Mouse (Mus musculus): Measurements from ENCODE around the gene Srgn. TPM values are rescaled to one million over a fixed set of nuclear protein-coding genes. Genes with fewer than 3 reads are reported as not detected.
"Not testable (repeated sequence)": the region's sequence is repeated elsewhere in the genome, so short reads cannot be mapped to it uniquely, and the experiment has no call there.

Gene Srgn
- total RNA-seq, 2 experiments from 2014 or later = 9.7 to 11.1 TPM

DNA sequence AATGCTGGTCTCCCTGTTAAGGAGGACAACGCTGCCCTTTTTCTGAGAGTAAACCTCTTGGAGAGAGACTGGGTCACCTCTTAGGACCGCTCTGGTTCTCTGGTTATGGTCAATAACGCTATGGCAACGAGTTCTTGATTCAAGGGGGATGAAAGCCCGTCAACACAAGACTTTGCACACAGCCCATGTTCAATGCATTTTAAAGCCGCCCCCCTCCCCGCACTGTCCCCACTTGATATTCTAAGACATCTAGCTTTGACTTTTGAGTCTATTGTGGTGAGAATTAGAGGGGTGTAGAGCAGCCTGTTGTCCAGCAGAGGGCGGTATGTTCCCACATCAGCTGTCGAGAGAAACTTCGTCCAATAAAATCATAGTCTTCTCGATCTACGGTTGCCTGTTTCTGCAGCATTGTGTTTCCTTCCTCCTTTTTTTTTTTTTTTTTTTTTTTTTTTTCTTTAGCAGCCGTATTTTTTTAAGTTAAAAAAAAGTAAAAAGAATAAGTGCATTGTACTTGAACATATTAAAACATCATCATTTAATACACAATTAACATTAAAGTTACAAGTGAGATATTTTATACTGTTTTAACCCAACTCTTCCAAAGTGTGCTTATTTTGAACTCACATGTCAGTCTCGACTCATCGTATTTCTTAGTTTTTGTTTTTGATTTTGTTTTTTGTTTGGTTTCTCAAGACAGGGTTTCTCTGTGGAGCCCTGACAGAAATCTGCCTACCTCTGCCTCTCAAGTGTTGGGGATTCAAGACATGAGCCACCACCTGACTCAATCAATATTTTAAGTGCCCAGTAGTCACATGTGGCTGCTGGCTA, 26.9 kb downstream of the Srgn start:
- intact Hi-C loops (cut with DNase I) = loop anchor here (1.0 kb wide), 1 partner anchor 49 kb away; no protein-coding TSS in a partner anchor
- DNase-seq (ENCODE audit: low spot score in 2 of 2) = peak; percentile 66 to 73

DNA sequence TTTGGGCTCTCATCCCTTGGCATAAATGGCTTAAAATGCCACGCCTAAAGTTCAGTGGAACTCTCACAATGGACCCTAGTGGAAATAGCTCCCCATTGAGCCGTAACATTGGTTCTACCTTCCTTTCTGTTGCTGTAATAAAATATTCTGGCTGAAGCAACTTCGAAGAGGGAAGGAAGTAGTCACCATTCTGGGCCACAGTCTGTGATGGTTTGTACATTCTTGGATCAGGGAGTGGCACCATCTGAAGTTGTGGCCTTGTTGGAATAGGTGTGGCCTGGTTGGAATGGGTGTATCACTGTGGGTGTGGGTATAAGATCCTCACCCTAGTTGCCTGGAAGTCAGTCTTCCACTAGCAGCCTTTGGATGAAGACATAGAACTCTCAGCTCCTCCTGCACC, 35.6 kb downstream of the Srgn start:
- DNase-seq (ENCODE audit: low spot score in 2 of 2); intact Hi-C loops (cut with DNase I): not testable (repeated sequence)

DNA sequence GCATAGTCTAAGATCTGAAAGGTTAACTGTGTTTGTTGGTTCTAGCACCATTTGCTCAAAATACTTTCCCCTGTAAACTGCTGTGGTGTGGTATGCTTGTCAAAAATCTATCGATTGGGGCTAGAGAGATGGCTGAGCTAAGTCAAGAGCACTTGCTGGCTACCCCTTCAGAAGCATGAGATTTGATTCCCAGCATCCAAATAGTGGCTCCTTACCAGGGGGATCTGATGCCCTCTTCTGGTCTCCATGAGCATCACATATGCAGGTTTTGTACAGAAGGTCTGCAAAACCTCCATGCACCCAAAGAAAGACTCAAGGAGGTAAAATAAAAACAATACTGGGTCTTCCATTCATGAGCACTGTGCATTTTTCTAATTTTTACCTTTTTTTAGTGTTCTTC, 39.0 kb downstream of the Srgn start:
- intact Hi-C loops (cut with DNase I) = no loop called here
- DNase-seq (ENCODE audit: low spot score in 2 of 2) = peak; percentile 43 to 58

DNA sequence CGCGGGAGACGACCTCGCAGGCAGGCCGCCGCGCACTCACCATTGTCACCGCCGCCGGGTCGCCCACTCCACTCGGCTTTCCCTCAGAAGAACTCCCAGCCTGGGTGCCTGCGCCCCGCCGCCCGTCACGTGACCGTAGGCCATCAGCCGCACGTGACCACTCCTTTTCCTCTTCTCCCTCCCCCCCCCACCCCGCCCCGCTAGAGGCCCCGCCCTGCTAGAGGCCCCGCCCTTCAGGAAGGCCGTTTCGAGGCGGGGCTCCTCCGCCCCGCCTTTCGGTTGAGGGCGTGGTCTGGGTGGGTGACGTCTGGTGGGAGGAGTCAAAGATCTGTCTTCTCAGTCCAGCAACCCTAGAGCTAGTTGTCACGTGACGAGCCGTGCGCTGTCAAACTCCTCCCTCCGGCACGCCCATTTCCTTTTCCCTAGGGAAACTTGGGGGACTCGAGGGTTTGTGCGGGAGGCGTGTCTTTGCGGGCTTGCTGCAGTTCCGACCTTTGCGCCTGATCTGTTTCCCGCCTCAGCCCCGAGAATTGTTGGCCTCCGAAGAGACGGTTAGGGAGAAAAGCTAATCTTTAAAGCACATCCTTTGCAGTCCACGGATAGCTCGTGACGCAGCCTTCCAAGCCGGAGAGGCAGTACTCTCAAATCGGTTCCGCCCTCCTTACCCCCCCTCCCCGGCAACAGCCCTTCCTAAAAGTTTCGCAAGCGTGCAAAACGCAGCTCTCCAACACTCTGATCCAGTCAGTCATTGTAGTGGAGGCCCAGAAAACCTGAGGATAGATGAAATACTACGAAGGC, 40.4 kb downstream of the Srgn start, which contains the start of gene Vps26a:
Gene Vps26a, minus strand, starts transcription at position 188 of the 798 bp plus-strand sequence.
- peak; percentile 97 to 98 for DNase-seq (ENCODE audit: low spot score in 2 of 2)
- intact Hi-C loops (cut with DNase I) = no loop called here

DNA sequence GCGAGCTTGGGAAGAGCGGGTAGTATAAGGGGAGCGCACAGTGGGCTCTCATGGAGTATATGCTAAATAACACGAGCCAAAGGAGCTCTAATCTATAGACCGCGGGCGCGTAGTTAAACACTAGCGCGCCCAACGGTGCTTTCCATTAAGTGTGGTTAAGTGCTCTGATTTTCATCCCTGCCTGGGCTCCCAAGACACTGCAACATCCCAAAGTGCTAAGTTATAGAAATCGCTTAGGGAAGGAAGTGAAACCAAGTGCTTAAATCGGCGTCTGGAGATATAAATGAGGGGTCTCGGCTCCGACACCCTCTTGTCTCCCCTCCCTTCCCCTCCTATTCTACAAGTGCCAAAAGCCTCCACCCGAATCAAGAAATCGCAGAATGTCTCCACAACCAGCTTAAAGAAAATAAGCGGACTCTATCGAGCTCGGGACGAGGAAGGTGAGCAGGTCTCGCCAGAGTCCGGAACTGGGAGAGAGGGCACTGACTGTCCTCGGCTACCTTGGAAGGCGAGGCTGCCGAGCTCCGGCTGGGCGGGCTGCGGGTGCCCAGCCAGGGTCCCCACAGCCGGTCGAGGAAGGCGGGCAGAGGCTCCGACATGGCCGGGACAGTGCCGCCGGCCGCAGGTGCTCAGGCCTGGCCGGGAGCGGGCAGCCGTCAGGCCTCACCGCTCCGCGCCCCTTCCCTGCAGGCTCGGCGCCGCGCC, 41.2 kb downstream of the Srgn start:
- peak in 1 of 2 experiments; percentile 20 for DNase-seq (ENCODE audit: low spot score in 2 of 2)

DNA sequence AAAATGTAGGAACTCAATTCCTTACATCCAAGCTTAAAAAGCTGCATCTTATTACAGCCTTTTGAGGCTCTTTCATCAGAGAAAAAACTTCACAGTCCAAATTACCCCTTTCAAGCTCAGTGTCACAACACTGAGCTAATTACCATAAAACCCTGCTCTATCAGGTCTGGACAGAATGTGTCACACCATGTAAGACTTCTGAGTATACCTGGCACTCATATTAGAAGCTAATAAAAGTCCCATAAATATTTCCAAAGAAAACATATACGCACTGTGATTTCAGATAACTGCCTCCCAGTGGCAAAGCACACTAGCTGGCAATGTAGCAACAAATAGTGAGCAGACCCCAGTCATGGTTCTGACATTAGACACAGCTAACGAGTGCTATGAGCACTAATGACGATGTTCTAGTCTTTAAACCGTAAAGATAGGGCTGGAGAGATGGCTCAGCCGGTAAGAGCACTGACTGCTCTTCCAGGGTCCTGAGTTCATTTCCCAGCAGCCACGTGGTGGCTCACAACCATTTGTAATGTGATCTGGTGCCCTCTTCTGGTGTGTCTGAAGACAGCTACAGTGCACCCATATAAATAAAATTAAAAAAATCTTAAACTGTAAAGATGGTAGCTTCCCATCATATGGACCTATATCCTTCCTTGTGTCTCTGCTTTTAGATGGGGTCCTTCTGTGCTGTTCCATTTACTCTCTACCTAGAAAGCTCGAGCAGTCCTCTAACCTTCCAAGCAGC, 46.0 kb downstream of the Srgn start:
- intact Hi-C loops (cut with DNase I) = no loop called here

More for the DNA sequence above, 41.2 kb downstream of the Srgn start:
- intact Hi-C loops (cut with DNase I) = no loop called here

DNA sequence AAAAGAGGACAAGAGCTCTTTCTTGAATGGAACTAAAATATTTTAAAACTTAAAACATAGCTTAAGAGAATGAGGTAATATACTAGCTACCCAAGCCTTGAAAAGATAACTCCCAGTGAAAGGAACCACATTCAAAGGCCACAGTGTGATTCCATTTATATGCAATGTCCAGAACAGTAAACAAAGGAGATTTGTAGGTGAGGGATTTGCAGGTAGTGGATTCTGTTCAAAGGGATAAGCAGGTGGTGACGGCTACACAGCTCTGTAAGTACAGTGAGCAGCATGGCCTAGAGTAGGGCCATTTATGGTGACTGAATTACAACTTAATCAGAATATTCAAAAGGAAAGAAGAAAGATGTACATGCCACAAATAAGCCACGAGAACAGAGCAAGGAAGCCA, 50.3 kb downstream of the Srgn start:
- intact Hi-C loops (cut with DNase I) = no loop called here
- DNase-seq (ENCODE audit: low spot score in 2 of 2) = no peak

More for the DNA sequence above, 46.0 kb downstream of the Srgn start:
- no peak for DNase-seq (ENCODE audit: low spot score in 2 of 2)

DNA sequence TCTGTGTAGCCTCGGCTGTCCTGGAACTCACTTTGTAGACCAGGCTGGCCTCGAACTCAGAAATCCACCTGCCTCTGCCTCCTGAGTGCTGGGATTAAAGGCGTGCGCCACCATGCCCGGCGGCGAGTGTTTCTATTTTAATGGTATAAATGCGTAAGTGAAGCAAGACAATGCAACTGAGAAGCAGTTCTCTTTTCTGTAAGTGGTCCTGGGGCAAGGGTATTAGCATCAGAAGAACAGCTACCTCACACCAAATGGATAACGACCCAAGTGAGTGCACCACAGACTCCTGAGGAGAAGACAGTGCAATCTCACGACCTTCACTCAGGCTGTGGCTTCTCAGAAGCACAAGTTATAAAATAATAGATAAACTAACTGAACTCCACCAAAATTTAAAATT, 52.3 kb downstream of the Srgn start:
- no peak for DNase-seq (ENCODE audit: low spot score in 2 of 2)
- intact Hi-C loops (cut with DNase I) = no loop called here

DNA sequence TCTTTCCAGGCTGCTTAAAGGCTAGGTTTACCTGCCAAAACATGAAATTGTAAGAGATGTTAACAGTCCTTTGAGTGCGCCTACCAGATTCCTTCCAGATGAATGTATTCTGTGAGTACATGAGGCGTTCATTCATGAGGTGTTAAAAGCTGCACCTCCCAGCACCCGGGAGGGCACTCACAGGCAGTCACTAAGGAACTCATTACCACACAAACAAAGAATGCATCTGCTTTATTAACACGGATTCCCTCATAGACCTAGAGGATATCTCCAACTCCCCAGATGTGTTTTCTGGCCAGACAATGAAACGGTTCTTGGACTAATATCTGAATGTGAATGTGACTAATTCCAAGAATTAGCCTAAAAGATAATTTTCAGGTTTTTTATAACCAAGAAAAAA, 56.1 kb downstream of the Srgn start:
- DNase-seq (ENCODE audit: low spot score in 2 of 2) = no peak
- intact Hi-C loops (cut with DNase I) = no loop called here

DNA sequence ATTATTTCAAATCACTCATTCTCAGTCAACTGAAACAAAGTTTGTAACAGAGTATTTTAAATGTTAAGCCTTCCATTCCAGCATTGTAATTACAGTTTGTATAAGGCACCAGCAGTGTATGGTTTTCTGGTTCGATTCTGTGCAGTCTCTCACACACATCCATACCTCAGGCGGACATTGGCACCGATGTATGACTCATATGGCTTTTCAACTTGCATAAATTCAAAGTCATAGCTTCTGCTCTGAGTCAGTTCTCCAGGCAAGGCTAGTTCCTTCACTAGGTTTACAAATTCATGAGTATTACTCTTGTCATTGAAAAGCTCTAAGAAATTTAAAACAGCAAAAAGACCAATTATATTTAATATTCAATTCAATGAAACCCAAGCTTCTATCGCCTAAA, 57.5 kb downstream of the Srgn start:
- intact Hi-C loops (cut with DNase I) = no loop called here
- DNase-seq (ENCODE audit: low spot score in 2 of 2) = no peak

DNA sequence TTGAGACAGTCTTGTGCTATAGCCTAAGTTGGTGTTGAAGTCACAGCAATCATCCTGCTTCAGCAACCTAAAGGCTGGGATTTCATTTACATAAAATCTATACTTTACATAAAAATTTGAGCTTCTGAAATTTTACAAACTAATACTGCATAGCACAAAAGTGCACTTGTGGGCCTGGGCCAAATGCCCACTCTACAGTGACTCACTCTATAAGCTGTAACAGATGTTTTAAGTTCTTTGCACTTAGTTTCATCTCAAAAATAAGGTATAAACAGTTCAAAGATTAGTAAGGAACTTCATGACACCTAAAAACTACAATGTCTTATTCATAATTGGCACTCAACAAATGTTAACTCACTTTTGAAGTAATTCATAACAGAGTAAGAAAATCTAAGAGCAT, 65.9 kb downstream of the Srgn start:
- no peak for DNase-seq (ENCODE audit: low spot score in 2 of 2)
- intact Hi-C loops (cut with DNase I) = no loop called here

DNA sequence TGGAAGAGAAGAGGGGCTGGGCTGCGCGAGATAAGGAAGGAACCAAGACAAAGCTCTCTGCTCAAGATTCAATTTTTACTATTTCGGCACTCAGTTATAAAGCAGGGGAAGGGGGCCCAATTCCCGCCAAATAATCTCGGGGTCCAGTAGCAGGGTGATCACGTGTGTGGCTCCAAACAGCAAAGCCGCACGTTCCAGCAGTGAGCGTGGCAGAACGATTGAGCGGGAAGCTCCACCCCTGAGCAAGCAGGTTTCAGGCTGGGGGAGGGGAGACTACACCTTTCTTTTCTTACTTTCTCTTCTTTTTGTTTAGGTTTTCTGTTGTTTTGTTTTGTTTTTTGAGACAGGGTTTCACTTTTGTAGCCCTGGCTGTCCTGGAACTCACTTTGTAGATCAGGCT, 75.2 kb downstream of the Srgn start:
- intact Hi-C loops (cut with DNase I) = not testable (repeated sequence)

DNA sequence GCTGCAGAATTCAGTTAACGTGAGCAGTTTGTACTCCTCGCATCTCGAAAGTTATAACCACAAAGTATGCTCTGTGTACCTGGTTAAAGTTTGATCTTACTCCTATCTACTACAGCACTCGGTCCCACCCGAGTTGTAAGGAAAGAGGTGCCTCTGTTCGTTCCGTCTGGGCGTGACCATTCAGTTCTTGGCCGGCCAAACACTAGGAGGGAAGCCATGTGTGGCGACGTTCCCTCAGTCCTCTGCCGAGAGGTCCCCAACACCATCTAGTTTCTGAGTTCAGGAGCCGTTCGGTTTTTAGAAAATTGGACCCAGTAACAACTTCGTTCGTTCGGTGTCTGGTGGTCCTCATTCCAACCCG, 77.0 kb downstream of the Srgn start:
- intact Hi-C loops (cut with DNase I) = no loop called here
- DNase-seq (ENCODE audit: low spot score in 2 of 2) = no peak

More for the DNA sequence above, 75.2 kb downstream of the Srgn start:
- not testable (repeated sequence) for DNase-seq (ENCODE audit: low spot score in 2 of 2)

DNA sequence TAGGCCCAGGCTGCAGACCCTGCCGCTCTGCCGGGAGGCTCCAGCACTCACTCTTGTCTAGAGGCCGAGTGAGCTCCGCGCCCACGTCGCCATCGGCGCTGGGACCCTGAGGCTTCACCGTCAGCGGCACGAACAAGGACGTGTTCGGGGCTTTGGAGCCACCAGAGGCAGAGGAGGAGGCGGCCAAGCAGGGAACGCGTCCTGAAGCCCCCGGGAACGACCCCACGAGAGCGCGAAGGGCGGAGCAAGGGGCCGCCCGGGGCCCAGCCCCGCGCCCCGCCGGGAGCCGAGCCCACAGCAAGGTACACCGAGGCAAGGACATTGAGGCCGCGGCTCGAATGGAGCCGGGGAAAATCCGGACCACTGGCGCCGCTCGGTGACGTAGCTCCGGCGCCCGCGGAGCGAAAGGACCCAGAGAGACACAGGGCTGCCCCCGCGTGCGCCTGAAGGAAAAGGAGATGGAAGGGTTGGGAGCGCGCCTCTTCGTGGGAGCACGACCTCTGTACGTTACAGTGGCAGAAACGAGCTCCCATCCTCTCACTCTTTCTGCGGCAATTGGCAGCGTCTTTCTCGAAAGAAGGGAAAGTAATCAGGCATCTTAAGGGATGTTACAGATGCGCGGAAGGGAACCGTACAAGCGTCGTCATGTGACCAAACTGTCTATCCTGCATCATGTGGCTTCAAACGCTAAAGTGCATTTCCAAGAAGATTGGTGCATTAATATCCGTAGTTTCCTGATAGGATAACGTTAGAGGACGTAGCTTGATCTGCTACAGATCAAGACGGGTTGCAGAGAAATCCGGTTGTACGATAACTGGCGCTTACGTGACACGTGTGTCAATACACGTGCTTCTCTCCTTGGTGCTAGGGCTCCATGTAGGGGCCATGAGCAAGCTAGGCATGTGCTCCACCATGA, 77.6 kb downstream of the Srgn start, which contains the start of the genes 4930507D05Rik and Supv3l1:
Gene 4930507D05Rik, plus strand, starts transcription at position 126 of the 916 bp plus-strand sequence.
Gene Supv3l1, minus strand, starts transcription at position 375 of the 916 bp plus-strand sequence.
- intact Hi-C loops (cut with DNase I) = loop anchor here (5.0 kb wide), 1 partner anchor 183 kb away; no protein-coding TSS in a partner anchor

More for the DNA sequence above, 77.6 kb downstream of the Srgn start, which contains the start of the genes 4930507D05Rik and Supv3l1:
- peak; percentile 92 to 95 for DNase-seq (ENCODE audit: low spot score in 2 of 2)
